Mouse (Mus musculus): ENCODE data around the gene Lsm12.
A peak's percentile ranks its signal among the peaks of the same experiment; 100 is the strongest.
"Not testable (repeated sequence)": the region's sequence is repeated elsewhere in the genome, so short reads cannot be mapped to it uniquely, and the experiment has no call there.

Gene Lsm12

GRCm38 (mm10) chr11:102185677-102186076 lies 581 bp upstream of the Lsm12 start:
- no peak for DNase-seq (ENCODE audit: low spot score)

- DNase-seq (ENCODE audit: low spot score), result no peak
Observed at GRCm38 (mm10) chr11:102184253-102184645, 847 bp downstream of the Lsm12 start.

DNA sequence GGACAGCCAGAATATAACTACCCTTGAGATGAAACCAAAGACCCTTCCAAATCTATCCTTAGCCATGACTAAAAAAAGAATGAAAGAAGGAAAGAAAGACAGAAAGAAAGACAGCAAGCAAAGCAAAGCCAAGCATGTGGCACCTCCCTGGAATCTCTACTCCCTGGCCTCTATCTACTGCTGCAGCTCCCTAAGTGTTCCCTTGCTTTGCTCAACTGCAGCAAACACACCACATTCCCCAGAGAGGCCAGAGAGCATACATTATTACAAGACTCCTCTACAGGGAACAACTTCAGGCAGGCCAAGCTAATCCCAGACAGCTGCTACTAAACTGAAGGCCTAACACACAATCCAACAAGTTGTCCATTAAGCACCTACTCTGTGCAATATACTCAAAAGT lies 5.3 kb downstream of the Lsm12 start:
- no peak for DNase-seq (ENCODE audit: low spot score)

GRCm38 (mm10) chr11:102168689-102169088 lies 16.4 kb downstream of the Lsm12 start:
- peak; percentile 34 for DNase-seq (ENCODE audit: low spot score)

- no peak for DNase-seq (ENCODE audit: low spot score)
Observed at GRCm38 (mm10) chr11:102167539-102167938, 17.6 kb downstream of the Lsm12 start.

DNA sequence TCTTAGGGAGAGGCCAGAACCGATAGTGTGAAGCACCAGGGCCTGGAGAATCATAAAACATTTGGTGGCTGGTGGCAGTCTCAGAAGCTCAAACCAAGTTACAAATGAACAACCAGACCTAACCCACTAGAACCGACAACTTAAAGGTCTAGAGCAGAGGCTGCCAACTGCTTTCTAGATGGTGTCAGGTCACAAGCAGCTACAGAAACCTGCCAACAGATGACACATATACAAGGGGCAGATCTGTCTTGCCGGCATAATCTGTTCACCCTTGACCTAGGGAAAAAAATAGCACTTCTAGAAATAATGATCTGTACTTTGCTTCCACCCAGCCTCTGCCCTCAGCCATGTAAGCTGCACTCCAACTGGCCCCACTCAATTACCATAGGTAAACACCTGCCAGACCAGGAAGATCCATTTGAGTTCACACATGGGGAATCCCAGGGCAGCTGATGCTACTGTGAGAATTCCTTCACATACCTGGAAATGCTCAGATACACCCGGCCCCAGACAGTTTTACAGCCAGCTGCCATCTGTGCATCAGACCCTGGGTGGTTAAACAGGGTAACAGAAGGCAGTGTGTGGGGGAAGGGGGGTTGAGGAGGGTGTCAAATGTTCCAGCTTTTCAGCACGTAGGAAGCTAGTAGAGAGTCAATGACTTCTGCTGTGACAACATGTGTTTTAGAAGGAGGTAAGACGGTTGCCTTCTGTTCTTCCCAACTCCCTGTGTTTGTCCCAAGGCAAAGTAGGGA lies 18.9 kb downstream of the Lsm12 start:
- peak; percentile 35 for DNase-seq (ENCODE audit: low spot score)

GRCm38 (mm10) chr11:102159781-102160180 lies 25.3 kb downstream of the Lsm12 start:
- no peak for DNase-seq (ENCODE audit: low spot score)

DNA sequence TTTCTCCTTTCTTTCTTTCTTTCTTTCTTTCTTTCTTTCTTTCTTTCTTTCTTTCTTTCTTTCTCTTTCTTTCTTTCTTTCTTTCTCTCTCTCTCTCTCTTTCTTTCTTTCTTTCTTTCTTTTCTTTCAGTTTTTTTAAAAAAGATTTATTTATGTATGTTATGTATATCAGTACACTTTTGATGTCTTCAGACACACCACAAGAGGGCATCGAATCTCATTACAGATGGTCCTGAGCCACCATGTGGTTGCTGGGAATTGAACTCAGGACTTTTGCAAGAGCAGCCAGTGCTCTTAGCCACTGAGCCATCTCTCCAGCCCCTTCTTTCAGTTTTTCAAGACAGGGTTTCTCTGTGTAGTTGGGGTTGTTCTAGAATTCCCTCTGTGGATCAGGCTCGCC lies 27.1 kb downstream of the Lsm12 start:
- not testable (repeated sequence) for DNase-seq (ENCODE audit: low spot score)

GRCm38 (mm10) chr11:102156786-102157089 lies 28.4 kb downstream of the Lsm12 start:
- DNase-seq (ENCODE audit: low spot score), result no peak

GRCm38 (mm10) chr11:102156039-102156785 lies 28.9 kb downstream of the Lsm12 start, which contains the start of gene Tmem101:
Gene Tmem101 (minus strand): TSS chr11:102156404.
- peak; percentile 88 for DNase-seq (ENCODE audit: low spot score)

GRCm38 (mm10) chr11:102147213-102147989 lies 37.7 kb downstream of the Lsm12 start:
- no peak for DNase-seq (ENCODE audit: low spot score)

GRCm38 (mm10) chr11:102146531-102146930 lies 38.6 kb downstream of the Lsm12 start:
- DNase-seq (ENCODE audit: low spot score), result no peak

DNA sequence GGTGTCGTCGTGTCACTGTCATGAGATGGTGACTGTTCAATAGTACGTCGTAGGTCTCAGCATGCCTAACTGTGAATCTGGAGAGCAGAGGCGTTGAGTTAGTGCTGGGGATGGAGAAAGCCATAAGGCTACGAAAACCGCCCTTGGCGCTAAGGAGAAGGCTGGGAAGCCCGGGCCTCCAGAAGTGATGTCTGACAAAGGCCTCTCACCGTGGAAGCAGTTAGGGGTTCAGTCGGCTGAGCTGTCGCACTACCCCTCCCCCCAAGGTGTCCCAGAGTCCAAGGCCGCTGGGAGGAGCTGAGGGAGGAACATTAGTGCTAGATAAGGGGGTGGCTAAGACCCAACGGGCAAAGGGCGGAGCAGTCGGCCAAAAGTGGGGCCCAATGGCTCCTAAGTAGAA lies 39.1 kb downstream of the Lsm12 start:
- no peak for DNase-seq (ENCODE audit: low spot score)

GRCm38 (mm10) chr11:102145471-102146001 lies 39.6 kb downstream of the Lsm12 start, which contains the start of gene Nags:
Gene Nags (plus strand): TSS chr11:102145513.
- no peak for DNase-seq (ENCODE audit: low spot score)

DNA sequence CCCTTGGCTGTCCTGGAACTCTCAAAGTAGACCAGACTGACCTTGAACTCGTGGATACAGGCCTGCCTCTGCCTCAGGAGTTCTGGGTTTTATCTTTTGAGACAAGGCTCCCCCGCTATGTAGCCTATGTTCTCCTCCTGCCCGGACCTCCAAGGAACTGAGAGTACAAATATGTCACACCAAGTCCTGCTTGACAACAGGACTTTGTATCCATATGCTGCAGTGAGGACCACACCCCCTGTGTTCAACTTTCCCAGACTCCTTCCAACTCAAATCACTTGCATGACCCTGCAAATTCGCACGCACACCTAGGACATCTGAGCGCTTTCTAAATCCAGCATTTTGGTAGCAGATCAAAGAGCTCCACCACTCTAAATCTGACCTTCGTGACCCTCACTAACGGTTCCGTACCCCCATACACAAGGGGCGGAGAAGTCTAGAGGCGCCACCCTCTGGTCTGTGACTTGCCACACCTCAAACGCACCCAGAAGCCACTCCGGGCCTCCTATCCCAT lies 40.1 kb downstream of the Lsm12 start:
- no peak for DNase-seq (ENCODE audit: low spot score)

GRCm38 (mm10) chr11:102142355-102142754 lies 42.7 kb downstream of the Lsm12 start:
- no peak for DNase-seq (ENCODE audit: low spot score)

GRCm38 (mm10) chr11:102140508-102140907 lies 44.6 kb downstream of the Lsm12 start:
- no peak for DNase-seq (ENCODE audit: low spot score)

DNA sequence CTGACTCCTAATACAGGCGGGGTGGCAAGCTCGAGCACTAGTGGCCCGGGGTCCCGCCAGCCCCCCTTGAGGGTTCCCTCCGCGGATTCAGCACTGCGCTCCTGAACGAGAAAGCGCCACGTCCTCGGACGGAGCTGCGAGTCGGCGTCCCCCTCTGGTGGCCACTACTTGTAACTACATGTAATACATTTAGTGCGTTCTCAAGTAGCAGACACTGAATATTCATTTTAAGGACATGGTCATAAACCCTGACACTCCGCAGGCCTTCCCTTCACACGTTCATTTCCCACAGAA lies 46.7 kb downstream of the Lsm12 start:
- no peak for DNase-seq (ENCODE audit: low spot score)

GRCm38 (mm10) chr11:102137625-102138446 lies 47.3 kb downstream of the Lsm12 start:
- no peak for DNase-seq (ENCODE audit: low spot score)

GRCm38 (mm10) chr11:102134516-102134915 lies 50.6 kb downstream of the Lsm12 start:
- no peak for DNase-seq (ENCODE audit: low spot score)

DNA sequence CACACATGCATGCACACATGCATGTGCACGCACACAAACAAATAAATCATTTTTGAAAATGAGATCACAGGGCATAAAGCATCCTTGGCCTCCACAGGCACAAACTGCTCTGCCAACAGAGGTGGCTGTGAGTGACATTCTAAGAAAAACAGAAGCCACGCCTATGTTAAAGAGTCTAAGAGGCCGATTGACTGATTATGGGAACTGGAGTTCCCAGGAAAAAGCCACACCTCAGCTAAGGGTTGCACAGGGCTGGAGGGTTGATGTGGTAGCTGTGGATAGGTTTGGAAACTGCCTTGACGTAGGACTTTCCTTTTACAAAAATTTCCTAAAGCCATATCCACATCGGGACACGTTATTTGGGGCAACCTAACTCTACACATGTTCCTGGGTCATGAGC lies 67.7 kb downstream of the Lsm12 start:
- DNase-seq (ENCODE audit: low spot score), result no peak

DNA sequence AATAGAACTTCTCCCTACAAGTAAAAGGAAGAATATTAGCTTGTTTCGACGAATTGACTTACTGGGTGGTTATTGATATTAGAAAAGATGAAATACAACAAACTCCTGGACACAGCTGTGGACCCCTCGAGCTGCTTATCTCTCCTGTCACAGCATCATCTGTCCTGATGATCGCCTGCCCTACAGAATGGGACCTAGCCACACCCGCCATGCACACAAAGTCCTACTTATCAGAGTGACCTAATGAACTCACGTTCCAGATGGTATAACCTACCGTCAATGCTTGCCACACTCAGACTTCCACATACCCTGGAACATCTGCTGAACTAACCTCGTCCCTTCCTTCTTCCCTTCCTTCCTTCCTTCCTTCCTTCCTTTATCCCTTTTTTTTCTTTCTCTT lies 68.9 kb downstream of the Lsm12 start:
- no peak for DNase-seq (ENCODE audit: low spot score)
